Mouse (Mus musculus): ENCODE data around the gene Tsacc. TPM values are rescaled to one million over a fixed set of nuclear protein-coding genes. Genes with fewer than 3 reads are reported as not detected.

Tsacc gene
- total RNA-seq (2023), result 4.2 TPM

GRCm38 (mm10) chr3:88296561-88297318, at the start of gene Tsacc, which contains the start of gene Cct3:
Gene Tsacc (minus strand): TSS chr3:88296999.
Gene Cct3 (plus strand): TSS chr3:88297116.

DNA sequence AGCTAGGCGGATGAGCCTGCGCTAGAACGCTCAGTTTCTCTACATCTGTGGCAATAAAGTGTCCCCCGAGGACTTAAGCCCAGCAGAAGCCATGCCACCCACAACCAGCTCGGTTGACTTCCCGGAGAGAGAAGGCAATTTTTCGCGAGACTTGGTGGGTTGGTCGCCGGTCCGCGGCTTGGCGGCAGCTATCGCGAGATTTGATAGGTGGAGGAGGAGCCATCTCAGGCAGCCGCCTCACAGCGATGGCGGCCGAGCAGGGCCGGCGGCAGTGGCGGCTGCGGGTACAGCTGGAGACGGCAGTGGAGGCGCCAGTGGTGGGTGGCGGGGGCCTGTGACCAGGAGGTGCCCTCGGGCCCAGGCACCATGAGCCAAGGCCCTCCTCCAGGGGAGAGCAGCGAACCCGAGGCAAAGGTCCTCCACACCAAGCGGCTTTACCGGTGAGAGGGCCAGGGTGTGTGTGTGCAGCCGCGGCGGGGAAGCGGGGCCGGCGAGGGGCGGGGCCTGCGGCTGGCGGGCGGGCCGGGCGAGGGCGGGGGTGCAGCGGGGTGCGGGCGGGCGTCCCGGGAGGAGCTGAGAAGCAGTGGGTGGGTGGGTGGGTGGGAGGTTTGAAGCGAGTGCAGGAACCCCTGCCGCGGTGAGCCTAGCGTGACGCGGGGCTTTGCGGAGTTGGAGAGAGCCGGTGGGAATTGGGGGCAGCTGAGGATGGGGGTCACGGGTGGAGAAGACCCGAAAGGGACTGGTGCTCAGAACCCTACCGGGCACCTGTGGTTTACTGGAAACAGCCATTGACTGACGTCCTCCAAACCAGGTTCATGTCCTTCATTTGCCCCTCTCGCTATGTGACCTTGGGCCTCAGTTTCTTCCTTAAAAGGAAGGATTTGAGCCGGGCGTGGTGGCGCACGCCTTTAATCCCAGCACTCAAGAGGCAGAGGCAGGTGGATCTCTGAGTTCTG, 39.5 kb upstream of the Tsacc start, which contains the start of the genes Tmem79 and Smg5:
Gene Tmem79, minus strand, starts transcription at position 91 of the 956 bp plus-strand sequence.
Gene Smg5, plus strand, starts transcription at position 203 of the 956 bp plus-strand sequence.

GRCm38 (mm10) chr3:88324951-88325405, 28.2 kb upstream of the Tsacc start, which contains the start of gene Glmp:
Gene Glmp (plus strand): TSS chr3:88325023.

GRCm38 (mm10) chr3:88287110-88287509, 9.7 kb downstream of the Tsacc start, which contains the start of gene Gm38392:
Gene Gm38392 (minus strand): TSS chr3:88287210.

GRCm38 (mm10) chr3:88254268-88254926, 42.4 kb downstream of the Tsacc start, which contains the start of gene Rhbg:
Gene Rhbg (minus strand): TSS chr3:88254709.

Other genes with a start within 250 kb of the Tsacc start
- 23.9 TPM for gene Naxe, start 238.5 kb downstream of the Tsacc start, total RNA-seq (2023)
- gene Ttc24, start 218.7 kb downstream of the Tsacc start, total RNA-seq (2023), result not detected
- 1.2 TPM for gene Iqgap3, start 215.0 kb downstream of the Tsacc start, total RNA-seq (2023)
- gene Mef2d, start 154.6 kb downstream of the Tsacc start, total RNA-seq (2023), result 345 TPM
- not detected for gene Rhbg, start 42.3 kb downstream of the Tsacc start, total RNA-seq (2023)
- gene Gm38392, start 9.8 kb downstream of the Tsacc start, total RNA-seq (2023), result not detected
- gene Cct3, start 117 bp upstream of the Tsacc start, total RNA-seq (2023), result 188 TPM
- 116 TPM for gene Glmp, start 28.0 kb upstream of the Tsacc start, total RNA-seq (2023)
- 2.6 TPM for gene Tmem79, start 39.1 kb upstream of the Tsacc start, total RNA-seq (2023)
- 136 TPM for gene Smg5, start 39.3 kb upstream of the Tsacc start, total RNA-seq (2023)
- gene Paqr6, start 67.6 kb upstream of the Tsacc start, total RNA-seq (2023), result 3.7 TPM
- gene Bglap3, start 75.7 kb upstream of the Tsacc start, total RNA-seq (2023), result not detected
- not detected for gene Bglap2, start 81.7 kb upstream of the Tsacc start, total RNA-seq (2023)
- not detected for gene Bglap, start 87.5 kb upstream of the Tsacc start, total RNA-seq (2023)
- gene Pmf1, start 113.3 kb upstream of the Tsacc start, total RNA-seq (2023), result 42.3 TPM
- gene Slc25a44, start 128.1 kb upstream of the Tsacc start, total RNA-seq (2023), result 16.3 TPM
- 98.8 TPM for gene Sema4a, start 164.2 kb upstream of the Tsacc start, total RNA-seq (2023)
- 27.9 TPM for gene Lmna, start 213.0 kb upstream of the Tsacc start, total RNA-seq (2023)
- gene Mex3a, start 235.4 kb upstream of the Tsacc start, total RNA-seq (2023), result 3.0 TPM